Mouse (Mus musculus): Measurements from ENCODE around the gene Pbx4. TPM values are rescaled to one million over a fixed set of nuclear protein-coding genes. Genes with fewer than 3 reads are reported as not detected.
A peak's percentile ranks its signal among the peaks of the same experiment; 100 is the strongest.

The Pbx4 gene
- polyA plus RNA-seq (2015; fragmentation: Nextera tagmentation; extraction: Ambion mirVana), result 13.4 and 17.1 TPM in 2 replicates

DNA sequence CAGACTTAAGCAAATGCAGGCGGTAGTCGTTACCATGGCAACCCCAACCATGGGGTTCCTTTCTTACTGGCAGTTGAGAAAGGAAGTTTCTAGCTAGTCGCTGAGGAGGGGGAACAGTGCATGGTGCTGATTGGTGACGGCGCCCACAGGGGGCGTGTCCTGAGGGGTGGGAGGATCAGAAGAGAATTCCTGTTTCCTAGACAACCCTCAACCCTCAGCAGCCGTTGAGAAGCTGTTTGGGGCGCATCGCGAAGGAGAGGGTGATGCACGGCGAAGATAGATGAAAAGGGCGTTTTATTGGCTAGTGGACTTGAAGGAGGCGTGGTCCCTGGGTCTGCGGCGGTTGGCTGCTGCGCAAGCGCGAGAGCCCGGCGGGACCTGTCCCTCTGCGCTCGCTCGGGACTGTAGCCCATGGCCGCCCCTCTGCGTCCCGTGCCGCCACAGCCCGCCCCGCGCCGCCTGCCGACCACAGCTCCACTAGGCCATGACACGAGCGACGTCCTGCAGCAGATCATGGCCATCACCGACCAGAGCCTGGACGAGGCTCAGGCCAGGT is at the start of gene Pbx4:
Pbx4 (plus strand) TSS at position 194 of the 556 bp plus-strand sequence.
- no peaks in the 10 kb centered on the region for H3K36me3 ChIP-seq (ENCODE audit: control insufficient read depth, insufficient read depth, low read length)
- H3K4me2 ChIP-seq (ENCODE audit: low read depth, low read length), result peak within 1 kb of the TSS; percentile 97
- H3K9me3 ChIP-seq (ENCODE audit: control insufficient read depth, low read length), result no peaks in the 10 kb centered on the region
- H3K4me1 ChIP-seq (replicated peaks; ENCODE audit: control insufficient read depth, insufficient read depth, low read length), result peaks cover 8% of the 10 kb centered on the region; the same call in 1 of the 2 replicates
- peak; percentile 97 for ATAC-seq (ENCODE audit: low read depth)
- H3K27me3 ChIP-seq (ENCODE audit: control insufficient read depth, insufficient read depth, low read depth, low read length), result no peaks in the 10 kb centered on the region
- H3K27ac ChIP-seq (ENCODE audit: low read length), result no peak within 1 kb of the TSS
- H3K9ac ChIP-seq (ENCODE audit: low read length), result peak within 1 kb of the TSS; percentile 66
- peak within 1 kb of the TSS; percentile 63 for H3K4me3 ChIP-seq (ENCODE audit: low read length)
- WGBS, result under 1% methylated on average over 38 of the region's 38 CpGs

DNA sequence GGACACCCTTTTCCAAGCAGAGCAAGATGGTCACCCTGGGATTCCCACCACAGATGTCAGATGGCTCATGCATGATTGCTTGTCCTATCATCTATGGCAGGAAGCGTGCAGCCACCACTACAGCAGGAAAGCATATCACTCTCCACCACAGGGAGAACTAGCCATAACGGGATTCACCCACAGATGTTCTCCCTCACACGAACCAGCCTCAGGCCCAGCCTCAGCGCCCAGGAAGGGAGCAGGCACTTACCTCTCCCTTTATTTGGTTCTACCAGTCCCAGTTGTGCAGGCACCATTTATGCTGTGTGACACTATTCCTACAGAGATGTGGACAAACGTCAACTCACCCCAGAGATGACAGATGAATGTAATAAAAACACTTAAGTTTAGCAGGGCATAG is 43.2 kb upstream of the Pbx4 start:
- Histone ChIP-seq H3K4me1 (replicated peaks; ENCODE audit: control insufficient read depth, insufficient read depth, low read length) (peaks cover 19% of the 10 kb centered on the region), H3K9me3 (ENCODE audit: control insufficient read depth, low read length) (no peaks in the 10 kb centered on the region), H3K36me3 (ENCODE audit: control insufficient read depth, insufficient read depth, low read length) (peaks cover 7% of the 10 kb centered on the region; the same call in 1 of the 2 replicates), H3K9ac (ENCODE audit: low read length) (no peak overlapping the region), H3K27ac (ENCODE audit: low read length) (no peak overlapping the region), H3K4me3 (ENCODE audit: low read length) (no peak overlapping the region), H3K27me3 (ENCODE audit: control insufficient read depth, insufficient read depth, low read depth, low read length) (no peaks in the 10 kb centered on the region), H3K4me2 (ENCODE audit: low read depth, low read length) (no peak overlapping the region)
- ATAC-seq (ENCODE audit: low read depth), result no peak
- 86% methylated on average over 5 of the region's 5 CpGs for WGBS

DNA sequence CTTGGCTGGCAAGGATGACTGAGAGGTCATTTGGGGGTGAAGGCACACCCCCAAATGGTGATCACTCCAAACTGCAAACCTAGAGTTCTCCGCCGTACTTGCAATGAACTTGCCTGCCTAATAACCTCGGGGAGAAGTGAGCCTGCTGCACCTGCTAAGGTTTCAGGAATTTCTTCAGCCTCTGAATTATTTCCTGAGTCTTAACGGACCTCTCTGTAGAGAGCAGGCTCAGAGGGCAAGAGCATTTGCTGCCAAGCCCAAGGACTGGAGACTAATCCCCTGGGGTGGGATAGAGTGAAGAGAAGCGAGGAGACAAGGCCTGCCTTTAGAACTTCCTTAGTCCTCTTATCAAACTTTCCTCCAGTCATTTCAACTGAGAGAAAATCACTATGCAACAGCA is 42.6 kb upstream of the Pbx4 start:
- no peaks in the 10 kb centered on the region for H3K9me3 ChIP-seq (ENCODE audit: control insufficient read depth, low read length)
- ATAC-seq (ENCODE audit: low read depth), result no peak
- no peak overlapping the region for H3K4me2 ChIP-seq (ENCODE audit: low read depth, low read length)
- H3K27ac ChIP-seq (ENCODE audit: low read length), result no peak overlapping the region
- no peak overlapping the region for H3K9ac ChIP-seq (ENCODE audit: low read length)
- peaks cover 19% of the 10 kb centered on the region for H3K4me1 ChIP-seq (replicated peaks; ENCODE audit: control insufficient read depth, insufficient read depth, low read length)
- H3K4me3 ChIP-seq (ENCODE audit: low read length), result no peak overlapping the region; the same call in 1 of the 2 replicates
- no peaks in the 10 kb centered on the region for H3K27me3 ChIP-seq (ENCODE audit: control insufficient read depth, insufficient read depth, low read depth, low read length)
- 65% methylated on average over 5 of the region's 5 CpGs for WGBS
- peaks cover 8% of the 10 kb centered on the region for H3K36me3 ChIP-seq (ENCODE audit: control insufficient read depth, insufficient read depth, low read length)

DNA sequence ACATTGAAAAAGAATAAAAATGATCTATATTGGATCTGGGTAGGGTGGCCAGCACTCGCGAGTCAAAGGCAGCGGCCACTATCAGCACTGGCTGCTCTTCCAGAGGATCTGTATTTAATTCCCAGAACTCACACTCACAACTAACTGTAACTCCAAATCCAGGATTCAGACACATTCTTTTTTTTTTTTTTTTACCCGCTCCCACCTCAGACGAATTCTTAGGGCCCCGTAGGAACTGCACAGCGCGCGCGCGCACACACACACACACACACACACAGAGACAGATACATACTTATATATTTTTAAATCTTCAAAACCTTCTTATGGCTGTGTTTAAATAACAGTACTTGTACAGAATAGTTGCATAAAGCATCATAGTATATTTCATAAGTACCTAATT is 41.9 kb upstream of the Pbx4 start:
- 27% methylated on average over 11 of the region's 11 CpGs for WGBS
- H3K4me3 ChIP-seq (ENCODE audit: low read length), result peak overlapping the region; percentile 87
- H3K9ac ChIP-seq (ENCODE audit: low read length), result peak overlapping the region; percentile 91
- H3K27ac ChIP-seq (ENCODE audit: low read length), result peak overlapping the region; percentile 79
- H3K4me1 ChIP-seq (replicated peaks; ENCODE audit: control insufficient read depth, insufficient read depth, low read length), result peaks cover 19% of the 10 kb centered on the region
- peak overlapping the region; percentile 70 for H3K4me2 ChIP-seq (ENCODE audit: low read depth, low read length)
- no peaks in the 10 kb centered on the region for H3K9me3 ChIP-seq (ENCODE audit: control insufficient read depth, low read length)
- peak; percentile 24; the same call in 1 of the 2 replicates for ATAC-seq (ENCODE audit: low read depth)
- peaks cover 12% of the 10 kb centered on the region for H3K36me3 ChIP-seq (ENCODE audit: control insufficient read depth, insufficient read depth, low read length)
- no peaks in the 10 kb centered on the region for H3K27me3 ChIP-seq (ENCODE audit: control insufficient read depth, insufficient read depth, low read depth, low read length)

DNA sequence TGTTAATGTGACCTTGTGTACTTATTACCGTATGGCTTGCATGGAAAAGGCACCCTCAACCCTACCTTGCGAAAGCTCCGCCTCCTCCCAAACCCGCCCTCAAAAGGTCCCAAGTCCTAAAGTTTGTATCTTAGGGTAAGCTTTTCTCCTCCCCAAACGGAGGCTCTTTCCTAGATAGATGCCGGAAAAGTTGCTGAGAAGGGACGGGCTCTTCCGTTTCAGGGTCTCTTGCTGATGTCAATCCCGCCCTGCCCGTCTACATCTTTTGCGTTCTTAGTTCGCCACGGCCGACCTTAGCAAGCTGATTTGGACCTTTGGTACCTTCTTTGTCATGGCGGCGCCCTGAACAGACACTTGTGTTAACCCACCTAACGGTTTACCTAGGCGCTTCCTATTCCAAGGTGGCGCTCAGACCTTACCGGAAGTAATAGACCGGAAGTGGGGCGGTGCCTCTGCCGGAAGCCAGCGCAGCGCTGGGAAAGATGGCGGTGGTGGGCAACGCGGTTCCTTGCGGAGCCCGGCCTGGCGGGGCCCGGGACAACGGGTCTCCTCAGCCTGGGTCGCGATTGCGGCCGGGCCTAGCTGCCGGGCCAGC is 41.4 kb upstream of the Pbx4 start, which contains the start of the genes Atp13a1 and Zfp866:
Atp13a1 (plus strand) TSS at position 391 of the 595 bp plus-strand sequence.
Zfp866 (minus strand) TSS at position 406 of the 595 bp plus-strand sequence.
- WGBS, result under 1% methylated on average over 38 of the region's 38 CpGs
- peaks cover 19% of the 10 kb centered on the region for H3K4me1 ChIP-seq (replicated peaks; ENCODE audit: control insufficient read depth, insufficient read depth, low read length)
- H3K36me3 ChIP-seq (ENCODE audit: control insufficient read depth, insufficient read depth, low read length), result peaks cover 12% of the 10 kb centered on the region
- H3K4me3 ChIP-seq (ENCODE audit: low read length), result peak within 1 kb of the TSS; percentile 87
- H3K27ac ChIP-seq (ENCODE audit: low read length), result peak within 1 kb of the TSS; percentile 79
- H3K4me2 ChIP-seq (ENCODE audit: low read depth, low read length), result peak within 1 kb of the TSS; percentile 70
- H3K9ac ChIP-seq (ENCODE audit: low read length), result peak within 1 kb of the TSS; percentile 91
- ATAC-seq (ENCODE audit: low read depth), result peak; percentile 95
- H3K9me3 ChIP-seq (ENCODE audit: control insufficient read depth, low read length), result no peaks in the 10 kb centered on the region
- H3K27me3 ChIP-seq (ENCODE audit: control insufficient read depth, insufficient read depth, low read depth, low read length), result no peaks in the 10 kb centered on the region

DNA sequence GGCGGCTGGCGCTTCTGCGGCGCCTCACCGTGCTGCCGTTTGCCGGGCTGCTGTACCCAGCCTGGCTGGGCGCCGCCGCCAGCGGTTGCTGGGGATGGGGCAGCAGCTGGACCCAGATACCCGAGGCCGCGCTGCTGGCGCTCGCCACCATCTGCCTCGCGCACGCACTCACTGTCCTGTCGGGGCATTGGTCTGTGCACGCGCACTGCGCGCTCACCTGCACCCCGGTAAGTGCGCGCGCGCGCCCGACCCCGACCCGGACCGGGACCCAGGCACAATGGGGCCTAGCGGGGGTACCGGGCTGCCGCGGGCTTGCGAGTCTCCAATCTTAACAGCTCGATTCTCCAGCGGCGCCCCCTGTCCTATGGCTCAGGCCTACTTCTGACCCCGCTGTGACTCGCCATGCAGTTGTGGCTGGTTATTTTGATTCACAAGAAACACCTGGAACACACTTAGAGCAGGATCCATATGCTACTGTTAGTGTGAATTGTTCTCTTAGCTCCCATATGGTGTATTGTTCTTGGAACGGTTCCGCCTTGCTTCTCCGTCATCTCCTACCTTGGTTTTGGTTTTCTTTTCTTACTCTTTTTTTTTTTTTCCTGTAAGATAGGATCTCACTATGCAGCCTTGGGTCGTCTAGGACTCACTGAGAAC is 40.7 kb upstream of the Pbx4 start:
- Histone ChIP-seq H3K4me2 (ENCODE audit: low read depth, low read length) (peak overlapping the region; percentile 70), H3K27ac (ENCODE audit: low read length) (peak overlapping the region; percentile 79), H3K4me1 (replicated peaks; ENCODE audit: control insufficient read depth, insufficient read depth, low read length) (peaks cover 19% of the 10 kb centered on the region), H3K9me3 (ENCODE audit: control insufficient read depth, low read length) (no peaks in the 10 kb centered on the region), H3K4me3 (ENCODE audit: low read length) (peak overlapping the region; percentile 87), H3K9ac (ENCODE audit: low read length) (peak overlapping the region; percentile 91), H3K36me3 (ENCODE audit: control insufficient read depth, insufficient read depth, low read length) (peaks cover 15% of the 10 kb centered on the region), H3K27me3 (ENCODE audit: control insufficient read depth, insufficient read depth, low read depth, low read length) (no peaks in the 10 kb centered on the region)
- peak; percentile 74 for ATAC-seq (ENCODE audit: low read depth)
- WGBS, result 2% methylated on average over 41 of the region's 48 CpGs

DNA sequence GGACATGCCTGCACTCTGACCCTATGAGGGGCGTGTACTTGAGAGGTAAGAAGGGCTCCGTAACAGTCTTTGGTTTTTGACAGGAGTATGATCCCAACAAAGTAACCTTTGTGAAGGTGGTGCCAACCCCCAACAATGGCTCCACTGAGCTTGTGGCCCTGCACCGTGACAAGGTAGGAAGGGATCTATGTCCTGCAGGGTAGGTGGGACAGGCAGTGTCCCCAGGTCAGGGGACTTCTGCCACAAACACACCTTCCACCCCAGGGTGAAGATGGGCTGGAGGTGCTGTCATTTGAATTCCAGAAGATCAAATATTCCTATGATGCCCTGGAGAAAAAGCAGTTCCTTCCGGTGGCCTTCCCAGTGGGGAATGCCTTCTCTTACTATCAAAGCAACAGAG is 38.6 kb upstream of the Pbx4 start:
- no peak for ATAC-seq (ENCODE audit: low read depth)
- Histone ChIP-seq H3K4me1 (replicated peaks; ENCODE audit: control insufficient read depth, insufficient read depth, low read length) (peaks cover 19% of the 10 kb centered on the region), H3K9ac (ENCODE audit: low read length) (no peak overlapping the region), H3K36me3 (ENCODE audit: control insufficient read depth, insufficient read depth, low read length) (peaks cover 31% of the 10 kb centered on the region), H3K27me3 (ENCODE audit: control insufficient read depth, insufficient read depth, low read depth, low read length) (no peaks in the 10 kb centered on the region), H3K4me2 (ENCODE audit: low read depth, low read length) (no peak overlapping the region), H3K27ac (ENCODE audit: low read length) (no peak overlapping the region), H3K9me3 (ENCODE audit: control insufficient read depth, low read length) (no peaks in the 10 kb centered on the region), H3K4me3 (ENCODE audit: low read length) (no peak overlapping the region)
- WGBS, result 86% methylated on average over 4 of the region's 4 CpGs

DNA sequence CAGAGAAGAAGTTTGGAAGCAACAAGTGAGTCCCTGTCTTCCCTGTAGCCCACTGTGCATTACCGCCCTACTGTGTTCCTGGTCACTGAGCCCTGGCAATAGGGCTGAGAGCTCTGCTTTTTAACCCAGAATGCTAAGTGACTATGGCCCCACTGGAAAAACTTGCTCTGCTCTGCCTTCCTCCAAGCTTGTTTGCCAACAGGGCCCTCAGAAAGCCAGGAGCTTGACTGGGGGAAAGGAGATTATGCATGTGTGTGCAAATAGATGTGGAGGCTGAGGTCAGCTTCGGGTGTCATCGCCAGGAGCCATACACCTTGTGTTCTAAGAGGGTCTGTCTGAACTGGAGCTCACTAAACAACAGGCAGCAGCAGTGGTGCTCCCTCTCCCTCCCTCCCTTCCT is 38.2 kb upstream of the Pbx4 start:
- H3K9ac ChIP-seq (ENCODE audit: low read length), result no peak overlapping the region
- no peaks in the 10 kb centered on the region for H3K9me3 ChIP-seq (ENCODE audit: control insufficient read depth, low read length)
- H3K27ac ChIP-seq (ENCODE audit: low read length), result no peak overlapping the region
- no peak for ATAC-seq (ENCODE audit: low read depth)
- no peaks in the 10 kb centered on the region for H3K27me3 ChIP-seq (ENCODE audit: control insufficient read depth, insufficient read depth, low read depth, low read length)
- 85% methylated on average over 3 of the region's 3 CpGs for WGBS
- H3K36me3 ChIP-seq (ENCODE audit: control insufficient read depth, insufficient read depth, low read length), result peaks cover 35% of the 10 kb centered on the region
- no peak overlapping the region for H3K4me2 ChIP-seq (ENCODE audit: low read depth, low read length)
- H3K4me1 ChIP-seq (replicated peaks; ENCODE audit: control insufficient read depth, insufficient read depth, low read length), result peaks cover 19% of the 10 kb centered on the region
- no peak overlapping the region for H3K4me3 ChIP-seq (ENCODE audit: low read length)

DNA sequence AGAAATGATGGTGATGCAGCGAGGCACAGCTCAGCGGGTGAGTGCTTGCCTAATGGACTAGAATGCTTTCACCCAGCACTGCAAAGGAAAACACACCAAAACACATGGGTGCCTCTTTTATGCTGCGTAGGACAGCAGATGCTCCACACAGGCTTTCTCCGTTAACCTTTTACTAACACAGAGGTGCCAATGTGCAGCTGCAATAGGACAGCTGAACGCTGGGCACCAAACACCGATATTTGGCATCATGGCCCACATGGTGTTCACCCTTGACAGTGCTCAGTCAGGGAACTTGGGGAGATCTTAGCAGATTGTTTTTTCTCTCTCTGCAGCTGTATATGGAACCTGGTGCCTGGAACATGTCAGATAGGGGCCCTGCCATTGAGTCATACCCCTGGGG is 37.4 kb upstream of the Pbx4 start:
- no peak overlapping the region for H3K9ac ChIP-seq (ENCODE audit: low read length)
- no peaks in the 10 kb centered on the region for H3K27me3 ChIP-seq (ENCODE audit: control insufficient read depth, insufficient read depth, low read depth, low read length)
- ATAC-seq (ENCODE audit: low read depth), result no peak
- H3K9me3 ChIP-seq (ENCODE audit: control insufficient read depth, low read length), result no peaks in the 10 kb centered on the region
- H3K27ac ChIP-seq (ENCODE audit: low read length), result no peak overlapping the region
- WGBS, result 90% methylated on average over 6 of the region's 6 CpGs
- no peak overlapping the region for H3K4me3 ChIP-seq (ENCODE audit: low read length)
- peaks cover 19% of the 10 kb centered on the region for H3K4me1 ChIP-seq (replicated peaks; ENCODE audit: control insufficient read depth, insufficient read depth, low read length)
- H3K4me2 ChIP-seq (ENCODE audit: low read depth, low read length), result no peak overlapping the region
- peaks cover 43% of the 10 kb centered on the region for H3K36me3 ChIP-seq (ENCODE audit: control insufficient read depth, insufficient read depth, low read length)
